Mouse (Mus musculus): Measurements from ENCODE around the gene Gsap.
"Not testable (repeated sequence)": the region's sequence is repeated elsewhere in the genome, so short reads cannot be mapped to it uniquely, and the experiment has no call there.

The Gsap gene

DNA sequence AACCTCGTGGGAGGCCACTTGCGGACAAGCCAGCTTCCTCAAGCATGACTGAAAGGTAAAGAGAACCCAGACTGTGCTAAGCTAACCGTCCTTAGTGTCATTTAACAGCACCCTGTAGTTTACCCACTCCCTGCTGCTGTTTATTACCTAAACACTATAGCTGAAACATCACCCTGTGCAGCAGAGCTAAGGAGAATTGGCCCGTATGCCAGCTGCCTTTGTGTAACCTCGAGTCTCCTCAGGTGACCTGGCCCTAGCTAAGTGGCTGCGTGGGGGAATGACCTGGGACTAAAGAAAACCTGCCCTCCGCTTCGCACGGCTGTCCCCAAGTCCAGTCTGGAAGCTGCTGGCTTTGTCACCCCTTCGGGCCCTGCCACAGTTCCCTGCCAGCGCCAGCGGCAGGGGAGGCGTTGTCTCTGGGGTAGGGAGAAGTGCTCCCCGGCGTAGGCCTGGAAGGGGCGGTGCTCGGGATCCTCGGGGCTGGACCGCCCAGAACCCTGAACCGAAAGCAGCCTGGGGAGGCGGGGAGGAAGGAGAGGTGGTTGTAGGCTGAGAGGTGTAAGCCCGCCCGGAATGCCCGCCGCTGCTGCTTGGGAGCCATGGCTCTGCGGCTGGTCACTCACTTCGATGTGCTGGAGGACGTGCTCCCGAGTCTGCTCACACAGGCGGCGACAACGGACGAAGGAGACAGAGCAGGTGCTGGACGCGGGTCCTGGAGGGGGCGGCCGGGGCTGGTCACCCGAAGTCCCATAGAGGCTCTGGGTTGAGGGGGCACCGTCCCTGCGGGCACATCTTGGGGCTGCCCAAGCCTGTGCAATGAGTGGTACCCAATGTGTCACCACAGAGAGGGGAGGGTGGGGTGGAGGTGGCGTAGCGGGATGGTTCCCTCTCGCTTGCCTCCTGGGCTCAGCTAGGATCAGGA is at the start of gene Gsap:
Gene Gsap, plus strand, starts transcription at position 492 of the 922 bp plus-strand sequence.
- peak; percentile 46 to 54 for DNase-seq

DNA sequence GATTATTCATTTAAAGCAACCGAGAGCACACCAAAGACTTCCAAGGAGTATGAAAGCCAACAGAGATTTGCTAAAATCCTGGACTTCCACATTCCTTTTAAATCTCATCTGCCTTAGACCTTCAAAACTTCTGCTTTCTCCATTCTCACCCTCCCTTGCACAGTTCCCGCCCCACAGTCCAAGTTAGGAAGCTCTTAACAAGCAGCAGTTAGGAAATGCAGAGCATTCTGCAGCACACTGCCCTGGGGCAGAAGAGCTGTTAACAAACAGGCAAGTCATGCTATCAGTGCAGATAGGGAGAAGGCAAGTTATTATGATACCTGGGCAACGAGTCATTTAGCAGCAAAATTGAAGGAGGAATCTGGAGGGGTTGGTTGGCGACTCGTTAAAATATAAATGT is 49.5 kb upstream of the Gsap start:
- no peak for DNase-seq

DNA sequence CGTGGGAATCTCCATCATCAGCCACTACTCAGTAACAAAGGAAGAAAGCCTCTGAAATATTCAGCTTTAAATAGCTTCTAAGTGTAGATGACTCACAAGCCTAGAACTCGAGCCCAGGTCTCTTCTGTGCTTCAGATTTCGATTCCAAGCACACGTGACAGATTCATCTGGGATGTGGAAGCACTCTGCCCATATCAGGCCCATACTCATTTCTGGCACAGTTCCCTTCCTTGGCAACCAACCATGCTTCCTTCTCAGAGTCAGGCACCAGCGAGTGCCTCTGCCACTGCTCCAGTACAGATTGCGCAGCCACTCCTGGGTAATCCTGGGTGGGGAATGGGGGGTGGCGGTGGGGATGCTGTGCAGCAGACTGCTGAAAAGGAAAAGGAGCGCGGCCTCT is 46.5 kb upstream of the Gsap start:
- peak; percentile 83 to 84 for DNase-seq

DNA sequence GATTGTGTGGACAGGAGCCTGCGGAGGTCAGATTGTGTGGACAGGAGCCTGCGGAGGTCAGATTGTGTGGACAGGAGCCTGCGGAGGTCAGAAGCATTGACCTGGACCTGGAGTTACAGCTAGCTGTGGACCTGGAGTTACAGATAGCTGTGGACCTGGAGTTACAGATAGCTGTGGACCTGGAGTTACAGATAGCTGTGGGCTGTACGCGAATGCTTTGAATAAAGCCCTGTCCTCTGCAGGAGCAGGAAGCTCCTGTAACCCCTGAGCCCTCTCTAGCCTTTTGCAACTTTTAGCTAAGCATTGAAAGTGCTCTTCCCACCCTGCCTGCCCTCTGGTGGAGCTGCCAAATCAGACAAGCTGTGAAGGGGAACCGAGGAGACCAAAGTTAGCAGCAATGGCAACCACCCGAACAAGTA is 44.9 kb upstream of the Gsap start:
- peak in 1 of 2 experiments; percentile 12 for DNase-seq

DNA sequence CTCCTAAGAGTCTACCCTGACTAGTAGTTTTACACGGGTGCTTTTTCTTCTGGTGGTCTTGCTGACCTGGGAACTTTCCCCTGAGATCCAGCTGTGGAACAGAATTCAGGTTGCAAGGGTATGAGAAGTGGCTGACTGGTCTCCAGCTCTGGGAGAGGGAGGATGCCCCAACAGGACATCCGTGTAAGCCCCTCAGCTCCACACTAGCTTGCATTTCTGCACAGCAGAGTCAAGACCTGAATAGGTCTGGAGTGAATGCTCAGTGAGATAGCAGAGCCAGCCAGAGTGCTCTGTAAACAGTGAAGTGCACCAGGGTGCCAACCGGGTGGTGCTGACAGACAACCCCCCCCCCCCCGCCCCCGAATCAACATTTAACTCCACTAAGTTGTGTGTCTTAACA is 44.4 kb upstream of the Gsap start:
- DNase-seq: no peak

DNA sequence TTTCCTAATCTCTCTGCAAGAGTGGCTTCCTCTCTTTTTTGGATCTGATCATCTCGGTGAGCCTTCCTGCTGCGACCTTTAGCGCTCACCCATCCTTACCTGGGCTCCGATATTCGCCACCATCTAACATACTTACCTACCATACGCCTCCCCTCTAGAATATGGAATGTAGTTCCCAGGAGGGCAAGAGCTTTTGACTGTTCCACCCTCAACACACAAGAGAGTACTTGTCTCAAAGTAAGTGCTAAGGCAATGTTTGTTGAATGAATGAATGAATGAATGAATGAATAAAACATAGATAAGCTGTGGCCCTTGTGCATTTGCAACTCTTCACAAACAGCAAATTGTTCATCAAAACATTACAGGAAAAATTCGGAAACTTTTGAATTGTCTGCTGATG is 43.0 kb upstream of the Gsap start:
- DNase-seq: no peak

DNA sequence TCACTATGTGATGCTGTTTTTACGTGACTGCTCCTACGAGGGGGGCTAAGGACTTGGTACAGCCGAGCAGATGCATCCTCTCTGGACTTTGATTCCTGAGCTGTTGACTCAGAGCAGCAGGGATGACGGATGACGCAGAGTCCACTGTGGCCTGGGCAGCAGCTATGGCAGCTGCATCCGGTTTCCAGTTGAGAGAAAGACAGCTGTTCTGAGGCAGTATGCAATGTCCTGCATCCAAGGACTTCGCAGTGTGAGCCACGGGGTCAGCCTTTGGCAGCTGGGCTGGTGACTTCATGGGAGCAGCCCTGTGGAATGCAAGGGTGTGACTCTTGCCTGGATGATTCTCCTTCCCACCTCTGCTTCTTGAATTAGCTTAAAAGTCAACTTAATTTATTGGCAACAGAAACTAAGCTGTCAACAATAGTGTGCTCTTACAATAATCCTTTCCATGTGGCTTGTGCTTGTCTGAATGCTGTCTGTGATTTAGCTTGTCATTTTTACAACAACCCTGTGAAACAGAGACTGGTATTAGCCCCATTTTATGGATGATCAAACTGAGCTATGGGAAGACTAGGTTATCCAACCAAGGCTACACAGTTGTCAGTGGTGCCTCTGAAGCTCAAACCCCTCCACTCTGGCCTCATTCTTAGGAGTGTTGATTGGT is 41.4 kb upstream of the Gsap start:
- no peak for DNase-seq

DNA sequence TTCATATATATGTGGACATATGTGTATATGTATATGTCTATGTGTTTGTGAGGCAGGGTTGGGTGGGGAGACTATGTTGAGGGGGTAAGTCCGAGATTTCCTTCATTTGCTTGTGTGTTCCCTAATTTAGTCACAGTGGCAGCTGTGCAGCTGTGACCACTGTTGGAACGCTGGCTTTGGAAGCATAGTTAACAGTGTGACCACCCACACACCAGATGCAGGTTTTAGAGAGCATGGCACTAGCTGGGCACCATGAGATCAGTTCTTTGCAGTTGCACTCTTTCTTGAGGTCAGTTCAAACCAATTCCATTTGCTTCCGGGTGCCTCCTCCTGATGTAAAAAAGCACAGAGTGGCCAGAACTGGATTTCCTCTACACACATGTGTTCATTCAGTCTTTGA is 37.7 kb upstream of the Gsap start:
- no peak for DNase-seq

DNA sequence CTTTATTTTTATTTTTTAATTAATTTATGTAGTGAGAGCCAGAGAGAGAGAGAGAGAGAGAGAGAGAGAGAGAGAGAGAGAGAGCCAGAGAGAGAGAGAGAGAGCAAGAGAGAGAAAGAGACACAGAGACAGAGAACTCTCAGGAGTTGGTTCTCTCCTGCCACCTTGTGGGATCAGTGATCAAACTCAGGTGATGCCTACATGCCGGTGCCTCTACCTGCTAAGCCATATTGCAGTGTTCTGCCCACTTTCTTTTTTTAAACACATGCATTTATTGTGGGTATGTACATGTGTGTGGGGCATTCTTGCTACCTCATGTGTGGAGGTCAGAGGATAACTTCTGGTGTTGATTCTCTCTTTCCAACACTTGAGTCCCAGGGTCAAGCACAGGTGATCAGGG is 32.4 kb upstream of the Gsap start:
- no peak for DNase-seq

DNA sequence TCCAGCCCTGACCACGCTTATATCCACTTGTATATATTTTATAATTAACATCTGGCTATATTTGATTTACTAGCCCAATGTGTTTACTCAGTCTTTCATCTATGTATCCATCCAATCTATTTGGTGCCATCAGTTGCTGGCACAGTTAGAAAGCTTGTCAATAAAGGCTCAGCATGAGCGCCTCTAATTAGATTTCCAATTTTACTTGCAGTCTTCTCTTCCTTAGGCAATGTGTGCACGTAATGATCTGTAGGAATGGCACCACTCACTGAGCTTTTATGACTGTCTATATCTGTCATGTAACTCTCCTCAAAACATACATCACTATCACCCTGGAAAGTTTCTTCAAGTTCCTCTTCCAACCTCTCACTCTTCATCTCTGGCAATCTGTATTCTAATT is 29.3 kb upstream of the Gsap start:
- DNase-seq: no peak

DNA sequence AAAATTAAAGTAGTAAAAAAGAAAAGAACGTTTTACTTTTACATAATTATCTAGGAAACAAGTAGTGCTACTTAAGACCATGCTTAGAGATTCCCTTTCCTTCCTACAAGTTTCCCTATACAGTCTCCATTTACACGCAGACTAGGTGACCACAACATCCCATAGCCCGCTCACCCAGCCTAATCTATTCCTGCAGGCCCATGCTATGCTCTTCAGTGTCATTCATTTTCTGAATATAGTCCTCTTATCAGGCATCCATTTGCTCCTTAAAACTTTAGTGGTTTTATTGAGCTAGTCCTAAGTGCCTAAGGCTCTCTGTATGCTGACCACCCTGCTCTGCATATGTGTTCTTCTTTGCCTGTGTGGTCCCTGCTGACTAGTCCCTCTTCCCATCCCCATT is 26.5 kb upstream of the Gsap start:
- no peak for DNase-seq

DNA sequence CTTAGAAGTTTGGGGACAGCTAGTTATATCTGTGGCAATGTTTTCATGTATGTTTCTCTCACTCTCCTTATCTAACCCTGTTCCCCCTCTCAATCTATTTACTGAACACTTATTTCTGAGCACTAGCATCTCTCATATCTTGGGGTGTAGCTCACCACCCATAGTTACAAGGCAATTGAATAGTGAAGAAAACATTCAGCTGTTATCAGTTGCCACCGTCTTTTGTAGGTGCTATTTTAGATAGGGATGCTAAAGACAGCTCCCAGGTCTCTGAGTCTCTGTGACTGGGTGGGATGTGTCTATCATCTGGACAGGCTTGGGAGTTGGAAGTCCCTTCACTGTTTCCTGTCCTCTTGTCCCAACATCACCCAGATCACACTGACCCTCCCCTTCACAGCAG is 25.3 kb upstream of the Gsap start:
- DNase-seq: no peak

DNA sequence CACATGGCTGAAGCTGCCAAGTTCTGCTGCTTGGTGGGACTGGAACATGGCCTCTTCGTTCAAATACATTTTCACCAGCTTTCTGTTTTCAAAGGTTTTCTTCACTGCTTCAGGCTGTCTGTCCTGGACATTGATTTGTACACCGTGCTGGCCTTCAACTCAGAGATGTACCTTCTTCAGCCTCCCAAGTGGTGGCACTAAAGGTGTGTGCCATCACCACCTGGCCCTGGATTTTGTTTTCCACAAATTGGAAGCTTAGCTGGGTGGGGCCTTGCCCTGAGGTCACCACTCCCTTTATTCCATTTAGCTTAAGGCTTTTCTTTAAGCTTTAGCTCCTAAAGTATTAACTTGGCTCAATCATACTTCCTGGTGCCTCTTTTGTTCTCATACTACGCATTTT is 22.6 kb upstream of the Gsap start:
- DNase-seq: no peak

DNA sequence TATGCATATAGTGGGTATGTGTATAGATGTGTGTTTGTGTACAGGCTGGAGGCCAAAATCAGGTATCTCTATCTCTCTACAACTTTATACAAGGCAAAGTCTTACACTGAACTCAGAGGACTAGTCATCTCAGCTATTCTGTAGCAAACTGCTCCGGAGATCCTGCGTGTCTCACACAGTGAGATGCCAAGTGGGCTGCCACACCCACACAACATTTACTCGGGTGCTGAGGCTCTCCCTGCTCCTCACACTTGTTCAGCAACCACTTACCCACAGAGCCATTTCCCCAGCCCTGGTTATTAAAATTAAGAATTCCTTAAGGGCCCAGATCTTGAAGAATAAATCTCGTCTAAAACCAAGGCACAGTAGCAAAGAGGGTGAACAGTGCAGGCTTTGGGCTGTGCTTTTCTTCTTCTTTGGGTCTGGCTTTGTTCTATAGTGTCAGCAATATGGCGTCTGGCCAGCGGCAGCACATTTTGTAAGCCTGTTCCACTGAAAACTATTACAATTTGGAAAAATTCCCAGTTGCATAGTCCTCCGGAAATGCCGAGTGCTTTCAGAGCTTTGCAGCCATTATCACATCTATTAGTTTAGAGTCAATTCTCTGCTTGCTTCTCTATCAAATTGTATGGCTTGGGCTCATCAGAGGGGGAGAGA is 17.2 kb upstream of the Gsap start:
- DNase-seq: peak; percentile 37 to 40

DNA sequence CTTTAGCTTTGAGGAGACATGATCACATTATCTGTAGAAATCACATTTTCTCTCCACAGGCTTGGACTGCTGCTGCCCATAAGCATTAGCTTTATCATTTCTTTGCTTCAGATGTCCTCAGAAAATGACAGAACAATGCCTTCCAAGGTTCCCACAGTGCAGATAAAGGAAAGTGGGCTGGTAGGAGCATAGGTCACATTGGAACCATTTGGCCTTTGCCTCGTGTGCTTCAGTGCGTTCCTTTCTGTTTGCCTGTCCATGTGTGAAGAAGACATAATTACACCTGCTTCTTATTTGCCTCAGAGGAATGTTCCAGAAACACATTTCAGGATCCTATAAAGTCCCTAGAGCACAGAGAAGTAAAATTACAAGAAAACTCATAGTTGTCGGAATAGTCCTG is 16.7 kb upstream of the Gsap start:
- DNase-seq: no peak

DNA sequence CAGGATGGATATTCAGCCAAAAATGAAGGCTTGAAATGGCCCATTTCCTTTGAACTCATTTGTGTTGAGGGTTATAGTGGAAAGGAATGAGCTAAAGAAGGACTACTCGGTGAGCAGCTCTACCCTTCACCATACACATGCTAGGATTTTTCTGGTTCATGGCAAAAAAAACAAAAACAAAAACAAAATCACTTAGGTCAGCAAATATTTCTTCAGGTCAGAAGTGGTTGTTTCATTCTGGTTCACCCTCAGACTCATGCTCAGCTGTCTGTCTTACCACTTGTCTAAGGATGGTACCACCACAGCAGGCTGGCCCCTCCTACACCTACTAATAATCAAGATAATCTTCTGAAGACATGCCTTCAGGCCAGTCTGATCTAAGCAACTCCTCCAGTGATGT is 16.2 kb upstream of the Gsap start:
- no peak for DNase-seq

DNA sequence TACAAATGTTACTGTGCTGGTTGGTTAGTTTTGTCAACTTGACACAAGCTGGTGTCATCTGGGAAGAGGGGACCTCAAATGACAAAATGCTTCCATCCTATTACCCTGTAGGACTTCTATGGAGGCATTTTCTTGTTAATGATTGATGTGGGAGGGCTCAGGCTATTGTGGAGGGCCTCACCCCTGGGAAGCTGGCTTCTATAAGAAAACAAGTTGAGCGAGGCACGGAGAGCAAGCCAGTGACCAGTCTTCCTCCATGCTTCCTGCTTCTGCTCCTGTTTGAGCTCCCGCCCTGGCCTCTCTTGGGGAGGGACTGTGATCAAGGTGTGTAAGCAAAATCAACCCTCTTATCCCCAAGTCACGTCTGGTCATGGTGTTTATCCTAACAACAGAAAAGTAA is 15.6 kb upstream of the Gsap start:
- no peak for DNase-seq

DNA sequence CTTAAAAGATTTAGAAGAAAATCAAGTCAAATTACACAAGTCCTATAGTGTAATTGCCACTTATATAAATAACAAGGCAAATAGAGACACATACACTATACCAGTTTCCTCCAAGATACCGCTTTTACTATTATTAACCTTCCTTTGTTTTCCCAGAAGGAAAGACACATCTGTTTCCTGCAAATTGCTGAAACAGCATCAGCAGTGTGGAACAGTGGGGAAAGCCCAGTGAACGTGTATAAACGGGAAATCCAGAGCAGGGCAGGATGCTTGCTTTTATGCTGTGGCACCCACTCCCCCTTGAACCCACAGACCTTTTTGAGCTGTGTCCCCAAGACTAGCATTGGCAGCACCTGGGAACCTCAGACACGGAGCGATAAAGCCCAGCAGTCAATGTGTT is 15.2 kb upstream of the Gsap start:
- no peak for DNase-seq

DNA sequence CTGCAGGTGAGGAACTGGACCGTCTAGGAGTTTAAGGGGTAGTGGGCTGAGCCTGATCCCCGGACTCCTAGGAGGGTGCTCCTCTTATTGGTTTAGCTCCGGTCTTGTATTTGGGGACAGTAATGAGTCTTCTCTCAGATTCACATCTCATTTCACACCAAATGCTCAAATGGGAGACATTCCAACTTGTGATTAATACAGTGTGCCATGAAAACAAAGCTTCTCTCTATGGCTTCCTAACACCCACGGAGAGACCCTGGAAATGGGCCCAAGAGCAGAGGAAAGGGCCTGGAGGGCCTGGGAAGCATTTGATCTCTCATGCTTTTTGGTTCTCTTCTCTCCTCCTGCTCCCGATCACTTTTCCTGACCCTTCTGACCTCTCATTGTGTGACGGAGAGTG is 14.7 kb upstream of the Gsap start:
- peak; percentile 48 to 70 for DNase-seq

DNA sequence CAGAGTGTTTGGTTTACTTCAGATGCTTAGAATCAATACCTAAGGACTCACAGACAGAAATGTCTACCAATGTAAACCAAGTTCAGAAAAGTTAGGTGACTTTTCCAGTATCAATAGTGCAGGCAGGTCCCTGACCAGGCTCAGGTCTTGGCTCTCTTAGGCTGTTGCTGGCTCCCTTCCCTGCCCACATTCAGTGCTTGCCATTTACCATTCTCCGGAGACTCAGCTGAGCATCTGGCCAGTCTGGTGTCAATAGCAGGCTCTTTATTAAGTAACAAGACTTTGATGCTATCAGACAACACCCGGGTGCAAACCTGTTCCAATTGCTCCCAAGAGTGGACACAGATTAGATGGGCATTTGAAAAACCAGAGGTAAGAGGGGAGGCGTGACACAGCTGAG is 13.7 kb upstream of the Gsap start:
- peak; percentile 64 to 66 for DNase-seq

DNA sequence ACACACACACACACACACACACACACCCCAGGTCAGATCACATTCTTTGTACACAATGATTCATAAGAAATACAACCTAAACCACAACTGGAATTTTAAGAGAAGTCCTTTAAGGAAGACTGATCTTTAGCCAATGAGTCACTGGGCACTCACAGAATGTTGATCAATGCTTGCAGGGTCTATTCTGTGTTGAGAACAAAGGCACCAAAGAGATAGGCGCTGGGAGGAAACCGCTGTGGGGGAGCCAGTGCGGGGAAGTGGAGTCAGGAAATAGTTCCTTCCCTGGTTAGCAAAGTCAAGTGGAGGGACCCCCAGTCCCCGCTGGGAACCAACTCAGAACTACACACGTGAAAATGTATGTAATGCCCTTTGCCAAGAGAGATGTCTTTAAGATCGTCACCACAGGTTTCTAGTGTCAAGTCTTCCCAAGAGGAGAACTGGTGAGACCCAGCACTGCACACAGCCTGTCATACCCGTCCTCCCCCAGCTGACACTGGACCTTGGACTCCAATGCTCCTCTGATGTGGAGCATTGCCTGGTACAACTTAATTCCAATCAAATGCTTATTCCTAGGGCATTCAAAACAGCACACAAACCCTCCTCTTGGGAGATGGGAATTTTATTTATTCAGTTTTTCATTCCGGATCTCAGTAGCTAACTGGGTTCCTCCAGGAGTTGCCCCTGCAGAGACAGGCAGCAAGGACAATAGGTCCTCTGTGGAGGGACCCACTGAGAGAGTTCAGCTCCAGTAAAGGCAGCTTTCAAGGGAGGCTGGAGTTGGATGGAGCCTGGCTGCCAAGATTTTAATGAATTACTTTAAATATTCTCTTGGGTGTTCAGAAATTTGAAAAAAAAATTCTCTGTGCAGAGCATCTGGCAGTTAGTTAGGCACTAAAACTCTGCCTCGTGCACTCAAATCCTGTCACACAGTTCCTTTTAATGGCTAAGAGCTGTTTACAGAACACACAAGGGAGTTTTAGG is 10.6 kb upstream of the Gsap start:
- no peak for DNase-seq

DNA sequence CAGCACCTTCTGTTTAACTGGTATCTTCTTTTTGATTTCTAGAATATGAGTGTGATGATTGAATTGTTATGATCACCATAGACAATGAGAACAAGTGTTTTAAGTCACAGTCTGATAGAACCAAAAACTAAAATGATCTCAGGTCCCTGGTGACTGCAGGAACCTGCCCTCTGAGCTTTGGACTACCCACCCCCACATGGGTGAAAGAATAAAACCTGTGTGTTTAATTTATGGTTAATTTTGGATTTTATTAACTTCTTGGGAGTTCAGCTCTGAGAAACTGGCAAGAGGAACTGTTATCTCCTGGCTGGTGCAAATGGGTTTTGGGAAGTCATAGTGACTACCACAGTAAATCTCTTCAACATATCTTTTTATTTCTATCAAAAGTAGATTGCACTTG is 6.6 kb upstream of the Gsap start:
- DNase-seq: no peak

DNA sequence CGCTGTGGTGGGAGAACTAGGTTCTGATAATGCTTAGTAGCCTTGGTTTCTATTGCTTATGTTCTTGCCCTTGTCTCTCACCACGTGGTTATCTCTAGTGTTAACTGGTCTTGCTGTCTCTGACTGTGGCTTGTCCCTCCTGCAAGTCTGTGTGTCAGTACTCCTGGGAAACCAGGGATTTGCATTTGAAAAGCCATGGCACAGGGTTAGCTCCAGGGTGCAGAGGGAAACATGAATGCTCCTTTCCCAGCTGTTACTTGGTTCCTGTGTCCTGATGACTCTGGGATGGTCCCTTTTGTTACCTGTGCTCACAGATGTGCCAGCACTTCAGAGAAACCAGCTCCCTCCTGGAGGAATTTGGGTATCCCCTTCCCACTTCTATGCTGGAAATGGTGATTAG is 3.0 kb upstream of the Gsap start:
- DNase-seq: not testable (repeated sequence)

All from cerebellum, postnatal 14 days (tissue).